Mouse (Mus musculus): Measurements from ENCODE around the gene Sycp3.

GRCm38 (mm10) chr10:88511355-88511754, 52.0 kb downstream of the Sycp3 start:
- TF ChIP-seq CTCF (IDR thresholded peaks at IDR 0.05; ENCODE audit: low read depth) (no peak), EP300 (IDR thresholded peaks at IDR 0.05; ENCODE audit: low read depth) (no peak)
